Comparison of ENCODE assay signal across 15 mouse cellular contexts in the genomic region with DNA sequence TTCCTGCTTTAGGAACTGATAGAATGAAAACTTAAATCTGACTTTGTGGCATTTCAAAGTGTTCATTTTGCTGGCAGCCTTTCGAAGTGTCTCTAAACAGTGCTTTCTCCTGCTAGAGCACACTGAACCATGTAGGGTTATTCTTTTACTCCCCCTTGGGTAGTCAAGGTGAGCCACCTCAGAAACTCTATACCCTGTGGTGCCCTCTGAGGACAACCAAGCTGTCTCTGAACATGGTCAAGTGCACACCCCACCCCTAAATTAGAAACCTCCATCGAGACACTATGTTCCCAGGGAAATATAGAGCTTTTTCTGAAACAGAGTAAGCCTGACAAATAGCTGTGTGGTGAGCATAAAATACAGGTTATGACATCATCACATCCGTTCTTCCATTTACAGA.
"Had no signal": no experiment of that assay in that cellular context is flagged by ENCODE, and none has a peak within 500 bp of the region (broad histone marks: within the 10 kb centered on the region; RNA-seq: fewer than 3 reads in every experiment).

No protein-coding gene starts in this region.

- DNase-seq: retina, postnatal 1 day; right cerebral cortex, adult 18-20 months; right cerebral cortex, postnatal 14 days; right cerebral cortex, postnatal 25 days; right cerebral cortex, postnatal 4 days; spleen, adult 18-20 months; thymus, adult 18-20 months; thymus, adult 2 months; thymus, postnatal 14 days; thymus, postnatal 25 days; thymus, postnatal 36 days; thymus, postnatal 4 days had no signal

- H3K27me3 ChIP-seq: neural tube, embryonic 15.5 days; stomach, embryonic 15.5 days had no signal

- H3K27ac ChIP-seq: neural tube, embryonic 15.5 days; stomach, embryonic 15.5 days; stomach, postnatal 0 days had no signal

- H3K9me3 ChIP-seq: neural tube, embryonic 15.5 days; stomach, embryonic 15.5 days had no signal

- H3K36me3 ChIP-seq: neural tube, embryonic 15.5 days; stomach, embryonic 15.5 days had no signal

- H3K4me2 ChIP-seq: neural tube, embryonic 15.5 days; stomach, embryonic 15.5 days had no signal

- H3K4me3 ChIP-seq: neural tube, embryonic 15.5 days; stomach, embryonic 15.5 days had no signal

- H3K9ac ChIP-seq: neural tube, embryonic 15.5 days; stomach, embryonic 15.5 days had no signal

- H3K4me1 ChIP-seq: neural tube, embryonic 15.5 days; stomach, embryonic 15.5 days had no signal
